ENCODE assay signal across 11 mouse cellular contexts in genomic region chr17:27445364-27446075, GRCm38 (mm10).
DNase-seq lines count a peak whose midpoint lies in the region; ATAC-seq and TF ChIP-seq lines count a peak whose summit lies in the region.
"Had no signal": no experiment of that assay in that cellular context is flagged by ENCODE, and none has a peak within 500 bp of the region (broad histone marks: within the 10 kb centered on the region; RNA-seq: fewer than 3 reads in every experiment).

No protein-coding gene starts in this region.

- TF ChIP-seq POLR2A in kidney, adult 2 months (IDR thresholded peaks at IDR 0.05; ENCODE audit: low read depth, low read length) = no peak

- H3K4me1 ChIP-seq in heart, embryonic 10.5 days = peaks cover 20% of the 10 kb centered on the region
- H3K4me1 ChIP-seq in heart, embryonic 14.5 days (ENCODE audit: control insufficient read depth in 2 of 2, insufficient read depth in 2 of 2, low read length in 2 of 2) = peaks cover 4 to 8% of the 10 kb centered on the region in 2 experiments; a peak in 3 of 4 replicates
- H3K4me1 ChIP-seq in kidney, adult 2 months (ENCODE audit: control insufficient read depth, insufficient read depth, low read length) = no peaks in the 10 kb centered on the region

- no peak overlapping the region for H3K4me2 ChIP-seq in heart, embryonic 14.5 days (ENCODE audit: low read length)
- H3K4me2 ChIP-seq: stomach, embryonic 15.5 days had no signal

- peak; percentile 56; the same call in 1 of the 2 replicates for ATAC-seq in heart, embryonic 14.5 days (ENCODE audit: insufficient number of reproducible peaks, insufficient read depth, low FRiP score, low read depth)

- H3K36me3 ChIP-seq in heart, embryonic 10.5 days = no peaks in the 10 kb centered on the region
- H3K36me3 ChIP-seq in heart, embryonic 14.5 days (ENCODE audit: control insufficient read depth, insufficient read depth, low read length) = no peaks in the 10 kb centered on the region
- H3K36me3 ChIP-seq in kidney, adult 2 months (ENCODE audit: control insufficient read depth, insufficient read depth, low read length) = no peaks in the 10 kb centered on the region
- H3K36me3 ChIP-seq: stomach, embryonic 15.5 days had no signal

- no peaks in the 10 kb centered on the region for H3K9me3 ChIP-seq in heart, embryonic 10.5 days
- no peaks in the 10 kb centered on the region for H3K9me3 ChIP-seq in heart, embryonic 14.5 days (ENCODE audit: control insufficient read depth, low read length)
- H3K9me3 ChIP-seq: stomach, embryonic 15.5 days had no signal

- H3K27ac ChIP-seq in heart, embryonic 10.5 days = no peak overlapping the region
- H3K27ac ChIP-seq in heart, embryonic 14.5 days (replicated peaks in 1 of 2; ENCODE audit: control insufficient read depth in 1 of 2, insufficient read depth in 1 of 2, low read depth in 2 of 2, low read length in 2 of 2) = no peak overlapping the region
- no peak overlapping the region for H3K27ac ChIP-seq in kidney, adult 2 months (ENCODE audit: insufficient read depth, low read depth, low read length)
- H3K27ac ChIP-seq: stomach, embryonic 15.5 days had no signal

- intact Hi-C loops in left cerebral cortex, postnatal 36 days (cut with DNase I) = no loop called here

- WGBS in heart, embryonic 10.5 days = 64% methylated on average over 17 of the region's 17 CpGs
- 37% methylated on average over 17 of the region's 17 CpGs for WGBS in heart, embryonic 14.5 days
- 12% methylated on average over 17 of the region's 17 CpGs for WGBS in kidney, adult 2 months

- no peak for TF ChIP-seq CTCF in kidney, adult 2 months (conservative IDR thresholded peaks at IDR 0.05; ENCODE audit: insufficient read depth, insufficient read length, low read depth, low read length)

- peaks cover 48% of the 10 kb centered on the region; the same call in 1 of the 2 replicates for H3K27me3 ChIP-seq in heart, embryonic 10.5 days (ENCODE audit: insufficient read depth, poor library complexity, severe bottlenecking)
- peaks cover 7% of the 10 kb centered on the region; the same call in 1 of the 2 replicates for H3K27me3 ChIP-seq in heart, embryonic 14.5 days (ENCODE audit: control insufficient read depth, insufficient read depth, low read length)
- H3K27me3 ChIP-seq in kidney, adult 2 months (replicated peaks; ENCODE audit: control insufficient read depth, insufficient read depth, low read length) = no peaks in the 10 kb centered on the region
- H3K27me3 ChIP-seq: stomach, embryonic 15.5 days had no signal

- no peak overlapping the region for H3K4me3 ChIP-seq in heart, embryonic 10.5 days
- H3K4me3 ChIP-seq in heart, embryonic 14.5 days (ENCODE audit: control insufficient read depth in 1 of 2, insufficient read depth in 1 of 2, low read depth in 1 of 2, low read length in 2 of 2) = no peak overlapping the region
- H3K4me3 ChIP-seq in kidney, adult 2 months (ENCODE audit: insufficient read depth, low read depth, low read length) = no peak overlapping the region
- H3K4me3 ChIP-seq: stomach, embryonic 15.5 days had no signal

- peak; percentile 17 for DNase-seq in heart, adult 8-10 months (ENCODE audit: low spot score)
- DNase-seq in heart, embryonic 10.5 days (ENCODE audit: low spot score) = no peak
- DNase-seq in kidney, adult 2 months = peak; percentile 66
- DNase-seq in ovary, postnatal 36 days (ENCODE audit: low spot score) = peak; percentile 76
- no peak for DNase-seq in left cerebral cortex, postnatal 36 days (ENCODE audit: low spot score in 2 of 2)
- DNase-seq in embryo, embryonic 10 days (ENCODE audit: low spot score) = no peak
- no peak for DNase-seq in layer of hippocampus, postnatal 36 days
- DNase-seq: embryo, embryonic 11 days; gastrocnemius, postnatal 10 days had no signal

- no peak overlapping the region for H3K9ac ChIP-seq in heart, embryonic 14.5 days (ENCODE audit: low read length)
- H3K9ac ChIP-seq: stomach, embryonic 15.5 days had no signal

Comparison
In these comparisons a context has a peak if more than half of its experiments do, and no peak if none do; other contexts are left out.
1. DNase-seq: peak in heart, adult 8-10 months (single experiment), kidney, adult 2 months (single experiment) and ovary, postnatal 36 days (single experiment); none in heart, embryonic 10.5 days (single experiment), left cerebral cortex, postnatal 36 days (0 of 2), embryo, embryonic 10 days (single experiment) and layer of hippocampus, postnatal 36 days (0 of 2).